Mouse (Mus musculus): ENCODE measurements around the gene Pth2. TPM values are rescaled to one million over a fixed set of nuclear protein-coding genes. Genes with fewer than 3 reads are reported as not detected.
"Not testable (repeated sequence)": the region's sequence is repeated elsewhere in the genome, so short reads cannot be mapped to it uniquely, and the experiment has no call there.

The Pth2 gene
- polyA plus RNA-seq, 1 experiment from 2014 or later: not detected

GRCm38 (mm10) chr7:45144368-45145174 lies 36.2 kb upstream of the Pth2 start:
- Histone ChIP-seq H3K36me3 (peaks cover 81% of the 10 kb centered on the region), H3K4me1 (peaks cover 25% of the 10 kb centered on the region), H3K4me2 (no peak overlapping the region), H3K9me3 (replicated peaks) (no peaks in the 10 kb centered on the region), H3K27me3 (replicated peaks) (no peaks in the 10 kb centered on the region), H3K4me3 (no peak overlapping the region), H3K9ac (no peak overlapping the region), H3K27ac (no peak overlapping the region)
- ATAC-seq: no peak
- WGBS (ENCODE audit: insufficient replicate concordance): 84% methylated on average over 13 of the region's 13 CpGs

DNA sequence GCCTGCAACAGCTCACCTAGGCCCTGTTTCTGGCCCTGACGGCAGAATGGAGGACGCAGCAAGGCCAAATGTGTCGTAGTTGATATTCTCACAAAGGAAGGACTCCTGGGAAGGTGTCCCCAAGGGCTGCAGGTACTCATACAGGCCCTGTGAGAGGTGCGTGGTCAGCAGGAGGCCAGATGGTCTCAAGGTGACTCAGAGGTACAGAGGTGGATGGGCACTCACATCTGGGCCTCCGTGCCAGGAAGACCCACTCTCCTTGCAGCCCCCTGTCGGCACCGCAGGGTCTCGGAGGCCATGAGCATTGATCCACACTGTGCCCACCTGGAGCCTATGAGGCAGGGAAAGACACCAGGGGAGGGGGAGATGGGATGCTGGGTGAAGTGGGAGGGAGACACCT lies 35.3 kb upstream of the Pth2 start:
- Histone ChIP-seq H3K9ac (no peak overlapping the region), H3K36me3 (peaks cover 77% of the 10 kb centered on the region), H3K27me3 (replicated peaks) (no peaks in the 10 kb centered on the region), H3K27ac (no peak overlapping the region), H3K4me1 (peaks cover 21% of the 10 kb centered on the region), H3K4me3 (no peak overlapping the region), H3K9me3 (replicated peaks) (no peaks in the 10 kb centered on the region), H3K4me2 (no peak overlapping the region)
- no peak for ATAC-seq
- WGBS (ENCODE audit: insufficient replicate concordance): 94% methylated on average over 8 of the region's 8 CpGs

DNA sequence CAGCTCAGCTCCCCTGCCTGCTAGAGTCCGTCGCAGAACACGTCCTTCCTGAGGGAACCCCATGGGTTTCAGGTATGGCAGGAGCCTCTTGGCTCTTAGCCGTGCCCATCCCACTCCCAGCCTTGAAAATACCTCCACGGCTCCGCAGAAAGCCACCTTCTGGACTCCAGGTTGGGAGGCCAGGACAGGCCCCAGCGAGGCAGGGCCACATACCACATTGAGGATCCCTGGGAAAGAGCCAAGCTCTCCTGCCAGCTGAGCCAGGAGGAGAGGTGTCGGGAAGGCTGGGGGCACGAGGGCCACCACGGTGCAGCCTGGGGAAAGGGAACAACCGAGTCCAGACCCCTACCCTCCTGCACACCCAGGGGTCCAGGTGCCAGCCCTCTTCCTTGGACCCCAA lies 33.5 kb upstream of the Pth2 start:
- no peak for ATAC-seq
- Histone ChIP-seq H3K4me2 (no peak overlapping the region), H3K36me3 (peaks cover 66% of the 10 kb centered on the region), H3K9me3 (replicated peaks) (no peaks in the 10 kb centered on the region), H3K9ac (no peak overlapping the region), H3K27ac (no peak overlapping the region), H3K4me3 (no peak overlapping the region), H3K27me3 (replicated peaks) (no peaks in the 10 kb centered on the region), H3K4me1 (peaks cover 34% of the 10 kb centered on the region)
- WGBS (ENCODE audit: insufficient replicate concordance): 86% methylated on average over 11 of the region's 11 CpGs

DNA sequence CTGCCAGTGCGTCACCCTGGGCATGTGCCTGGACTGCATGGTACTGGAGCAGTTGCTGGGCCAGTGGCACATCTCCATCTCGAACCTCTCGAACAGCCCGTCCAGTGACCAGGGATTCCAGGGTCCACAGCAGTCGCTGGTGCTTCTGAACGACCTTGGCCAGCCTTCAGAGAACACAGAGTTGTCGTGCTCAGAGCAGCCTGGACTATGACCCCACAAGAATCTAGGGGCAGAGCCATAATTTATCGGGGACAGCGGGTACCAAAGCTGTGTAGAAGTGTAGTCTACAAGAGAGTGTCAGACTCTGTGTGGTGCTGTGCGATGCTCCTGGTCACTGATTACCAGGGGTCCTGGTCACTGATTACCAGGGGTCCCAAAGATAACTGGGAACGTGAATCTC lies 32.9 kb upstream of the Pth2 start:
- no peak; the same call in 1 of the 2 replicates for ATAC-seq

DNA sequence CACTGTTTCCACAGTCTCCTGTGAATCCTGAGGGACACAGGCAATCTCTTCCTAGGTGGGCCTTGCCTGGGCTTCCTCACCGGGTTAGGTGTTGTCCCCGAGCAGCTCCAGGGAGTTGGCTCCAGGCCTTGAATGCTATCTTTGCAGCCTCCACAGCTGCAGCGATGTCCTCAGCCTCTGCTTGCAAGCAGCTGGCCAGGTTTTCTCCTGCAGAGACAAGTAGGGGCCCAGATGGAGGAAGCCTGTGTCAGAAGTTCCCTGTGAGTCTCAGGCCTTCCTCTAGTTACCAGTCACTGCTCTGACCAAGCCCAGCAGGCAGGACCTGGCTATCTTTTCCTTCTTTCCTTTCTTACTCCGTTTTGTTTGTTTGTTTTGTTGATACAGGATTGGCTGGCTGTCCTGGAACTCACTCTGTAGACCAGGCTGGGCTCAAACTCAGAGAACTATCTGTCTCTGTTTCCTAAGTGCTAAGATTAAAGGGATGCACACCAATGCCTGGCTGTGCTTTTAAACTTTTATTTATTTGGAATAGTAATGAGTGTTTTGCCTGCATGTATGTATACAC lies 32.2 kb upstream of the Pth2 start:
- no peaks in the 10 kb centered on the region for H3K9me3 ChIP-seq (replicated peaks)
- H3K27me3 ChIP-seq (replicated peaks): no peaks in the 10 kb centered on the region
- H3K9ac ChIP-seq: peak overlapping the region; percentile 13; the same call in 1 of the 2 replicates
- peaks cover 53% of the 10 kb centered on the region for H3K36me3 ChIP-seq
- no peak for ATAC-seq
- peaks cover 39% of the 10 kb centered on the region for H3K4me1 ChIP-seq
- H3K4me3 ChIP-seq: no peak overlapping the region
- H3K27ac ChIP-seq: no peak overlapping the region
- no peak overlapping the region for H3K4me2 ChIP-seq
- WGBS (ENCODE audit: insufficient replicate concordance): 65% methylated on average over 4 of the region's 4 CpGs

More for the DNA sequence above, 32.9 kb upstream of the Pth2 start:
- Histone ChIP-seq H3K9me3 (replicated peaks) (no peaks in the 10 kb centered on the region), H3K9ac (no peak overlapping the region), H3K4me1 (peaks cover 34% of the 10 kb centered on the region), H3K4me3 (no peak overlapping the region), H3K27me3 (replicated peaks) (no peaks in the 10 kb centered on the region), H3K27ac (no peak overlapping the region), H3K4me2 (no peak overlapping the region), H3K36me3 (peaks cover 60% of the 10 kb centered on the region)
- WGBS (ENCODE audit: insufficient replicate concordance): 79% methylated on average over 11 of the region's 11 CpGs

GRCm38 (mm10) chr7:45149545-45149944 lies 31.2 kb upstream of the Pth2 start:
- Histone ChIP-seq H3K36me3 (peaks cover 43% of the 10 kb centered on the region), H3K4me2 (no peak overlapping the region), H3K9ac (no peak overlapping the region), H3K27me3 (replicated peaks) (no peaks in the 10 kb centered on the region), H3K4me3 (no peak overlapping the region), H3K9me3 (replicated peaks) (no peaks in the 10 kb centered on the region), H3K4me1 (peaks cover 41% of the 10 kb centered on the region), H3K27ac (no peak overlapping the region)
- 78% methylated on average over 6 of the region's 6 CpGs for WGBS (ENCODE audit: insufficient replicate concordance)
- ATAC-seq: no peak

GRCm38 (mm10) chr7:45150321-45150720 lies 30.5 kb upstream of the Pth2 start:
- 73% methylated on average over 4 of the region's 4 CpGs for WGBS (ENCODE audit: insufficient replicate concordance)
- no peak for ATAC-seq

GRCm38 (mm10) chr7:45151303-45151702 lies 29.5 kb upstream of the Pth2 start:
- no peak overlapping the region for H3K4me2 ChIP-seq
- no peak overlapping the region for H3K4me3 ChIP-seq
- H3K4me1 ChIP-seq: peaks cover 54% of the 10 kb centered on the region
- 66% methylated on average over 11 of the region's 11 CpGs for WGBS (ENCODE audit: insufficient replicate concordance)
- H3K36me3 ChIP-seq: peaks cover 30% of the 10 kb centered on the region
- no peak for ATAC-seq
- no peak overlapping the region for H3K27ac ChIP-seq
- H3K27me3 ChIP-seq (replicated peaks): no peaks in the 10 kb centered on the region
- H3K9me3 ChIP-seq (replicated peaks): no peaks in the 10 kb centered on the region
- H3K9ac ChIP-seq: no peak overlapping the region

More at GRCm38 (mm10) chr7:45150321-45150720, 30.5 kb upstream of the Pth2 start:
- Histone ChIP-seq H3K4me1 (peaks cover 48% of the 10 kb centered on the region), H3K4me2 (no peak overlapping the region), H3K4me3 (no peak overlapping the region), H3K36me3 (peaks cover 36% of the 10 kb centered on the region), H3K9me3 (replicated peaks) (no peaks in the 10 kb centered on the region), H3K27ac (no peak overlapping the region), H3K9ac (no peak overlapping the region), H3K27me3 (replicated peaks) (no peaks in the 10 kb centered on the region)

DNA sequence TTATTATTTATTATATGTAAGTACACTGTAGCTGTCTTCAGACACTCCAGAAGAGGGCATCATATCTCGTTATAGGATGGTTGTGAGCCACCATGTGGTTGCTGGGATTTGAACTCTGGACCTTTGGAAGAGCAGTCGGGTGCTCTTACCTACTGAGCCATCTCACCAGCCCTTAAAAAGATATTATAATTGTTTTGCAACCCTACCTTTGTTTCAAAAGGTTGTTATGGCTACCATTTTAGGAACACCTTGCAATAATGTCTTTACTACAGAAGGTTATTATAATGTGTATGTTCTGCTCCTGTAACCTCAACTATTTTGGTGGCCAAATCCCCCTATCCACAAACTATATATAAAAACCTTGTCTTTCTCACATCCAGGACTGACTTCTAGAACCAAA lies 27.7 kb upstream of the Pth2 start:
- not testable (repeated sequence) for H3K9me3 ChIP-seq (replicated peaks); H3K27me3 ChIP-seq (replicated peaks); ATAC-seq
- 76% methylated on average over 2 of the region's 2 CpGs for WGBS (ENCODE audit: insufficient replicate concordance)
- H3K4me3 ChIP-seq: peak overlapping the region; percentile 73; the same call in 1 of the 2 replicates
- peak overlapping the region; percentile 82; the same call in 1 of the 2 replicates for H3K9ac ChIP-seq
- peak overlapping the region; percentile 76 for H3K4me2 ChIP-seq
- H3K27ac ChIP-seq: peak overlapping the region; percentile 92; the same call in 1 of the 2 replicates
- H3K36me3 ChIP-seq: peaks cover 26% of the 10 kb centered on the region
- H3K4me1 ChIP-seq: peaks cover 47% of the 10 kb centered on the region

GRCm38 (mm10) chr7:45153586-45153985 lies 27.2 kb upstream of the Pth2 start:
- ATAC-seq: no peak
- Histone ChIP-seq H3K4me2 (peak overlapping the region; percentile 76), H3K27me3 (replicated peaks) (no peaks in the 10 kb centered on the region), H3K4me3 (peak overlapping the region; percentile 73), H3K9me3 (replicated peaks) (no peaks in the 10 kb centered on the region), H3K4me1 (peaks cover 42% of the 10 kb centered on the region), H3K27ac (peak overlapping the region; percentile 92), H3K36me3 (peaks cover 27% of the 10 kb centered on the region; the same call in 1 of the 2 replicates), H3K9ac (peak overlapping the region; percentile 82)
- WGBS (ENCODE audit: insufficient replicate concordance): 3% methylated on average over 5 of the region's 5 CpGs

DNA sequence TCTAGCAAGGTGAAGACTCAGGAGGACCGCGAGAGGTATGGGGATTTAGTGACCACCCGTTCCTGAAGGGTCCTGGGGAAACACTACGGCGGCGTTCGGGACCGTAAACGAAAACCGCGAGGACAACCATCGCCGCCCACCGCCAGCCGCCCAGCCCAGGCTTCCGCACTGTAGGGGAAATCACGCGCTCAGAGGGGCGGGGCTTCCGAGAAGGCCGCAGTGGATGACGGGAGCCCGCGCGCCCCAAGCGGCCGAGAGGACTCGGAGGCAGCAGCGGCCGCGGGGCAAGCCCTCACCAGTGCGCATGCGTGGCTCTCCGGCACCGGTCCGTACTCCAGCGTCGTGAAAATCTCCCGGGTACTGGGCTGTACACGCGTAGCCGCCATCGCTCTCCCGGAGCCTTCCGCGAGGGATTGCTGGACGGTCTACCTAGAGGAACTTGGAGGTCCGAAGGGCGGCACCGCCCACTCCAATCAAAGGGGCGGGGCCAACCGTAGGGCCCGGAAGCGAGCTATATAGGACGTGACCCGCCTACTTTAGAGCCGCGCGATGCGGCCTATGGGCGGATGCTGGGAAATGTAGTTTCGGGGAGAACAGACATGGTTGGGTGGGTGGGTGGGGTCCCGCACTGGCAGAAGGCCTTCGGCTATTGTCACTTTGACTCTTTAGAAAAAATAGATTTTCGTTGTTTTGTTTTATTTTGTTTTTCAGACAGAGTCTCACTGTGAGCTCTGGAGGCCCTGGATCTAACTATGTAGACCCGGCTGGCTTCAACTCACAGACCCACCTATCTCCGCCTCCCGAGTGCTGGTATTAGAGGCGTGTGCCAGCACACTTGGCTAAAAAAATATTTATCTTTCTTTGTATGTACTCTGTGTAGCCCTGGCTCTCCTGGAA lies 26.5 kb upstream of the Pth2 start, which contains the start of the genes Pih1d1 and Aldh16a1:
Gene Pih1d1, plus strand, starts transcription at position 208 of the 897 bp plus-strand sequence.
Gene Aldh16a1, minus strand, starts transcription at position 489 of the 897 bp plus-strand sequence.
- WGBS (ENCODE audit: insufficient replicate concordance): 3% methylated on average over 68 of the region's 69 CpGs

More for the DNA sequence above, 26.5 kb upstream of the Pth2 start, which contains the start of the genes Pih1d1 and Aldh16a1:
- H3K4me1 ChIP-seq: peaks cover 41% of the 10 kb centered on the region
- H3K4me2 ChIP-seq: peak within 1 kb of the TSS; percentile 76
- H3K27me3 ChIP-seq (replicated peaks): no peaks in the 10 kb centered on the region
- peak within 1 kb of the TSS; percentile 92 for H3K27ac ChIP-seq
- peak within 1 kb of the TSS; percentile 73 for H3K4me3 ChIP-seq
- no peaks in the 10 kb centered on the region for H3K9me3 ChIP-seq (replicated peaks)
- H3K36me3 ChIP-seq: peaks cover 29% of the 10 kb centered on the region; the same call in 1 of the 2 replicates
- ATAC-seq: peak; percentile 94
- H3K9ac ChIP-seq: peak within 1 kb of the TSS; percentile 82
